Mouse (Mus musculus): ENCODE measurements around the gene Lrba. TPM values are rescaled to one million over a fixed set of nuclear protein-coding genes. Genes with fewer than 3 reads are reported as not detected.
A peak's percentile ranks its signal among the peaks of the same experiment; 100 is the strongest.

Gene Lrba
- polyA plus RNA-seq, 1 experiment from 2014 or later: 6.0 TPM

DNA sequence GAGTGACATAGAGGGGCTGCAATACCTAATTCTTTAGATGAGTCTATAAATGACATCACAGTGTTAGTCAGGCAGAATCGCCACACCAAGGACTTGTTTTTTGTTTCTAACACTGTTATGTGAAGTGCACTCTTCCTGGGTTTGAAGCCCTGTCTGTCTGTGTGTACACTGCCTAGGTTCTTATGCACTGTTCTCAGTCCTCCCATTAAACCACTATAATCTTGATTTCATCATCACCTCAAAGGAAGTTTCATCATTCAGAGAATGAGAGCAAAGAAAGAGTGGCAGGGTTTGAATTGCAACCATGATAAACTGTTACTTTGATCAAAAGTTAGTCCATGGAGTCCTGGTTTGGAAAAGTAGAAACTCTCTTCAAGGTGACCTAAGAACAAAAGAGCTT is 532.1 kb downstream of the Lrba start:
- Histone ChIP-seq H3K27me3 (ENCODE audit: insufficient read depth, low read length) (no peaks in the 10 kb centered on the region), H3K36me3 (ENCODE audit: insufficient read depth, low read length) (no peaks in the 10 kb centered on the region), H3K4me3 (ENCODE audit: low read length) (no peak overlapping the region), H3K9ac (replicated peaks; ENCODE audit: low read length) (no peak overlapping the region), H3K9me3 (ENCODE audit: low read length) (no peaks in the 10 kb centered on the region), H3K4me1 (ENCODE audit: insufficient read depth, low read length) (peaks cover 9% of the 10 kb centered on the region; the same call in 1 of the 2 replicates), H3K4me2 (replicated peaks; ENCODE audit: low read depth, low read length) (no peak overlapping the region), H3K27ac (ENCODE audit: low read length) (no peak overlapping the region)
- whole genome bisulfite sequencing: 86% methylated on average over 1 of the region's 1 CpGs
- ATAC-seq (ENCODE audit: low FRiP score, low TSS enrichment): no peak

GRCm38 (mm10) chr3:86758727-86759126 is 534.2 kb downstream of the Lrba start:
- WGBS: 75% methylated on average over 6 of the region's 6 CpGs
- no peaks in the 10 kb centered on the region for H3K27me3 ChIP-seq (ENCODE audit: insufficient read depth, low read length)
- H3K4me2 ChIP-seq (replicated peaks; ENCODE audit: low read depth, low read length): no peak overlapping the region
- H3K4me1 ChIP-seq (ENCODE audit: insufficient read depth, low read length): peaks cover 9% of the 10 kb centered on the region; the same call in 1 of the 2 replicates
- H3K36me3 ChIP-seq (ENCODE audit: insufficient read depth, low read length): no peaks in the 10 kb centered on the region
- no peak for ATAC-seq (ENCODE audit: low FRiP score, low TSS enrichment)
- H3K27ac ChIP-seq (ENCODE audit: low read length): no peak overlapping the region
- no peak overlapping the region for H3K9ac ChIP-seq (replicated peaks; ENCODE audit: low read length)
- H3K9me3 ChIP-seq (ENCODE audit: low read length): 0 out of 2 replicates have a peak, but pooled peaks cover 3% of the 10 kb centered on the region
- H3K4me3 ChIP-seq (ENCODE audit: low read length): no peak overlapping the region

DNA sequence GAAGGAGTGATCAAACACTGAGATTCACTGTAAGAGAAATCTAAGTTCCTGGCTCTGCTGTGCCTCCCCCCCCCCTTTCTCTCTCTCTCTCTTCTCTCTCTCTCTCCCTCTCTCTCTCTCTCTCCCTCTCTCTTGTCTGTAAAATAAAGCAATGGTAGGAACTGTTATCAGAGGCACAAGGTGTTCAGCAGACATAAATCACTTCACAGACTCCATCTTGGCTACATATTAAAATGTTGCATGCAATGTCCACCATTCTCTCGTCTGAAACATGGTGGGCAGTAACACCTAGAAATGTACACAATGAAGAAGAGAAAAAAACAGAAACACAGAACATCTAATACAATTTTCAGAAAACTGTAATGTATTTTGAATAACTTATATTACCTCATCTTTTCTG is 534.9 kb downstream of the Lrba start:
- Histone ChIP-seq H3K36me3 (ENCODE audit: insufficient read depth, low read length) (no peaks in the 10 kb centered on the region), H3K4me1 (ENCODE audit: insufficient read depth, low read length) (peaks cover 9% of the 10 kb centered on the region; the same call in 1 of the 2 replicates), H3K27ac (ENCODE audit: low read length) (no peak overlapping the region), H3K4me3 (ENCODE audit: low read length) (no peak overlapping the region), H3K9me3 (ENCODE audit: low read length) (0 out of 2 replicates have a peak, but pooled peaks cover 3% of the 10 kb centered on the region), H3K9ac (replicated peaks; ENCODE audit: low read length) (no peak overlapping the region), H3K4me2 (replicated peaks; ENCODE audit: low read depth, low read length) (no peak overlapping the region), H3K27me3 (ENCODE audit: insufficient read depth, low read length) (no peaks in the 10 kb centered on the region)
- ATAC-seq (ENCODE audit: low FRiP score, low TSS enrichment): no peak
- WGBS: 81% methylated on average over 1 of the region's 1 CpGs

DNA sequence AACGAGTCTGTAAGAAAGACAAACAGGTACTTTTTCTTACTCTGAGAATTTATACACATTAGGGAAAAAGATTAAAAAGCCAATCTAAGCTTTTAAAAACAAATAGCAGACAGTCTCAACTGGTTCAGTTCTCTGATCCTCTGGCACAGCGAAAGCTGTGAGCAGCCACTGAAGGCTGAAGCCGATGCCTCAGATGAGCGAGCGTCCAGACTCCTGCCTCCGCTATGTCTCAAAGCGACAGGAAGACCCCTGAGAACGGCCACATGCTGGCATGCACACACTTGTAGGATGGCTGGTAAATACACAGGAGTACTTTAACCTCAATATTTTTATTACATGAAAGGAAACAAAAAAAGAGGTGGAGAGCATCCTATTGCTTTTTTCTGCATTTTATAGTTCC is 535.4 kb downstream of the Lrba start:
- no peak for ATAC-seq (ENCODE audit: low FRiP score, low TSS enrichment)
- no peak overlapping the region for H3K27ac ChIP-seq (ENCODE audit: low read length)
- H3K27me3 ChIP-seq (ENCODE audit: insufficient read depth, low read length): no peaks in the 10 kb centered on the region
- no peaks in the 10 kb centered on the region for H3K36me3 ChIP-seq (ENCODE audit: insufficient read depth, low read length)
- peaks cover 5% of the 10 kb centered on the region; the same call in 1 of the 2 replicates for H3K4me1 ChIP-seq (ENCODE audit: insufficient read depth, low read length)
- H3K9ac ChIP-seq (replicated peaks; ENCODE audit: low read length): no peak overlapping the region
- 74% methylated on average over 8 of the region's 8 CpGs for WGBS
- H3K4me2 ChIP-seq (replicated peaks; ENCODE audit: low read depth, low read length): no peak overlapping the region
- no peak overlapping the region for H3K4me3 ChIP-seq (ENCODE audit: low read length)
- 0 out of 2 replicates have a peak, but pooled peaks cover 3% of the 10 kb centered on the region for H3K9me3 ChIP-seq (ENCODE audit: low read length)

DNA sequence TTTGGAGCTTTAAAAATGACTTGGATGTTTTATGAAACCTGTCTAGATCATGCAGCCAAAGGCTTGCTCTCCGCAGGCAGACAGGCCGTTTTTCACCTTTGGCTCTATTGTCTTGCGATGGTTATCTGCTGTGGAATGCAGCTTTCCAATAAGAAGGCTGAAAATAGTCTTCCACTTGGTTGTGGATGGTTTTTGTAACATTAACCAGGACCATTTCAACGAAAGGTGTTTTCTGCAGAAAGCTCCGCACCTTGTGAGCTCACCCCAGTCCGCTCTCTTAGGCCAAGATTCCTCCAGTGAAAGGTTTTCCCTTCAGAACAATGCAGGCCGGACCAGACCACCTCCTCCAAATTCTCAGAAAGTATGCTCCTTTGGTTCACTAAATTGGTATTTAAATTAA is 536.0 kb downstream of the Lrba start:
- no peak overlapping the region for H3K9ac ChIP-seq (replicated peaks; ENCODE audit: low read length)
- 80% methylated on average over 7 of the region's 7 CpGs for WGBS
- H3K4me3 ChIP-seq (ENCODE audit: low read length): no peak overlapping the region
- H3K36me3 ChIP-seq (ENCODE audit: insufficient read depth, low read length): no peaks in the 10 kb centered on the region
- ATAC-seq (ENCODE audit: low FRiP score, low TSS enrichment): no peak
- H3K4me1 ChIP-seq (ENCODE audit: insufficient read depth, low read length): no peaks in the 10 kb centered on the region
- H3K9me3 ChIP-seq (ENCODE audit: low read length): 0 out of 2 replicates have a peak, but pooled peaks cover 3% of the 10 kb centered on the region
- no peaks in the 10 kb centered on the region for H3K27me3 ChIP-seq (ENCODE audit: insufficient read depth, low read length)
- H3K27ac ChIP-seq (ENCODE audit: low read length): no peak overlapping the region
- H3K4me2 ChIP-seq (replicated peaks; ENCODE audit: low read depth, low read length): no peak overlapping the region

DNA sequence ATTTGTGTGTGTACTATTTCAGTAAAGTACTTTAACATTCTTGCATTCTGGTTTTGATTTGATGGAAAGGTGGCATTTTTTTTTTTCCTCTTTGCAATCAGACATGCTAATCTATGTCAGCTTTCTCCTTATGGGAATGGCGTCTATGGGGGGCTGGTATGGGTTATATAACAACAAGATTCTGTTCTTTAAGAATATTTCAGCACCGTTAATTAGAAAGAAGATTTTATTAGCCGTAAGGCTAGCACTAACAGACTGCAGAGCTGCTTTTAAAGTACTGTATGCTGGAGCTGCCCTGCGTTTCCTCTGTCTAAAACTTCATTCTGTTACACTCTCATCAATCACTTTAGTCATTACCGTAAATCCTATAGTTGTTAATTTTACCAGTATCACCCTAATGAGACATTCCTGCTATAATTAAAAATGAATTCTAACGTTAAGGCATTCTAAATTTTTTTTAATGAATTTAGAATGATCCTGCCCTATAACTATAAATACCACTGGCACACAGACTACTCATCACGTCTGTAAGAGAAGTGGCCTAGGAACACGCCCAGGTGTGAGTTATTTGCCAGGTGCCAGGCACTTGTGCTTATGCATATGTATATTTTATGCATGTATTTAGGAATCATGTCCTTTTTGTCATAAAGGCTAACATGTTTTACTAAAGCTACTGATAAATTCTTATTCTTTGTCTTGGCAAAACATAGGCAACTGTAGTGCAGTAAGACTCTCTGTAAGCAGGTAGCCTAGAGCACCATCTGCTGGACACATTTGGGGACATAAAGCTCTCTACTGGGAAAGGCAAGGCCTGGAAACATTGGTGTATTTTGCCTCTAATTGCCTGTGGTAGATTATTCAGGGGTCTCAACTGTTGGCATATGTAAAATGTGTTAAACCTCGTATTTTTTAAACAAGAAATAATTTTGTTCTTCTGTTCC is 536.9 kb downstream of the Lrba start:
- Histone ChIP-seq H3K9ac (replicated peaks; ENCODE audit: low read length) (no peak overlapping the region), H3K4me3 (ENCODE audit: low read length) (no peak overlapping the region), H3K4me2 (replicated peaks; ENCODE audit: low read depth, low read length) (no peak overlapping the region), H3K36me3 (ENCODE audit: insufficient read depth, low read length) (no peaks in the 10 kb centered on the region), H3K4me1 (ENCODE audit: insufficient read depth, low read length) (no peaks in the 10 kb centered on the region), H3K27ac (ENCODE audit: low read length) (no peak overlapping the region), H3K27me3 (ENCODE audit: insufficient read depth, low read length) (no peaks in the 10 kb centered on the region), H3K9me3 (ENCODE audit: low read length) (0 out of 2 replicates have a peak, but pooled peaks cover 3% of the 10 kb centered on the region)
- ATAC-seq (ENCODE audit: low FRiP score, low TSS enrichment): no peak
- WGBS: 64% methylated on average over 9 of the region's 9 CpGs

DNA sequence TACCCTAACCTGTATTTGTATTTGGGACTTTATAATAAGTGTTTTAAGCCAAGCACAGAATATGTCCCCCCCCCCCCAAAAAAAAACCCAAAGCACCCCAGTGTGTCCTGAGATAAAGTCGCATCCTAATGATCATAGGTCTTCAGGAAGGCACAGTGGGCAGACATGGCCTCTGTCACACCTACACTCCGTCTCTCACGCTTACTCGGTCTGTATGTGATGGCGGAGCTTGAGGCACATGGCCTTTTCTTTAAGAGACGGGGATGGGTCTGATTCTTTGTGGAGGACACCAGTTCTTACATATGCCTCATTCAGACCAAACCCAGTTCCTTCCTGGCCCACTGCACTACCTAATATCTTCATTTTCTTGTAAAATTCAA is 537.5 kb downstream of the Lrba start:
- Histone ChIP-seq H3K4me3 (ENCODE audit: low read length) (no peak overlapping the region), H3K36me3 (ENCODE audit: insufficient read depth, low read length) (no peaks in the 10 kb centered on the region), H3K9ac (replicated peaks; ENCODE audit: low read length) (no peak overlapping the region), H3K9me3 (ENCODE audit: low read length) (0 out of 2 replicates have a peak, but pooled peaks cover 3% of the 10 kb centered on the region), H3K4me2 (replicated peaks; ENCODE audit: low read depth, low read length) (no peak overlapping the region), H3K27me3 (ENCODE audit: insufficient read depth, low read length) (no peaks in the 10 kb centered on the region), H3K4me1 (ENCODE audit: insufficient read depth, low read length) (no peaks in the 10 kb centered on the region), H3K27ac (ENCODE audit: low read length) (no peak overlapping the region)
- WGBS: 87% methylated on average over 6 of the region's 6 CpGs
- no peak for ATAC-seq (ENCODE audit: low FRiP score, low TSS enrichment)

DNA sequence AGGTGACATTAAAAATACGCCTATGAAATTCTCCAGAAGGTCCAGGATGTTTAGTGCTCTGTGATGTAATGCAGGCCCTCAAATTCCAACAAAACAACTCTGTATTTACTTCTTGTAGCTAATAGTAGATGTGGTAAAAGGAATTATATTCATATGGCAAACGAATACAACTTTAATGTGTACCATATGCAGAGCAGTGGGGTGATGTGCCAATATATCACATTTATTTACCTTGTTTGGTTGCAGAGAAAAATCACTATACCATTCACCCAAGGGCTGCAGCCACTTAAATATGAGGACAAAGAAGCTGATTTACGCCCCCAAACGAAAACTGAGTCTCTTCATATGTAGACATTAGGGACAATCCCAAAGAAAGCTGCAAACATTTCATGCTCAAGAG is 538.0 kb downstream of the Lrba start:
- H3K9ac ChIP-seq (replicated peaks; ENCODE audit: low read length): no peak overlapping the region
- H3K4me1 ChIP-seq (ENCODE audit: insufficient read depth, low read length): no peaks in the 10 kb centered on the region
- 81% methylated on average over 4 of the region's 4 CpGs for WGBS
- 0 out of 2 replicates have a peak, but pooled peaks cover 3% of the 10 kb centered on the region for H3K9me3 ChIP-seq (ENCODE audit: low read length)
- no peaks in the 10 kb centered on the region for H3K36me3 ChIP-seq (ENCODE audit: insufficient read depth, low read length)
- H3K27me3 ChIP-seq (ENCODE audit: insufficient read depth, low read length): no peaks in the 10 kb centered on the region
- H3K4me3 ChIP-seq (ENCODE audit: low read length): no peak overlapping the region
- H3K27ac ChIP-seq (ENCODE audit: low read length): no peak overlapping the region
- ATAC-seq (ENCODE audit: low FRiP score, low TSS enrichment): no peak
- no peak overlapping the region for H3K4me2 ChIP-seq (replicated peaks; ENCODE audit: low read depth, low read length)

DNA sequence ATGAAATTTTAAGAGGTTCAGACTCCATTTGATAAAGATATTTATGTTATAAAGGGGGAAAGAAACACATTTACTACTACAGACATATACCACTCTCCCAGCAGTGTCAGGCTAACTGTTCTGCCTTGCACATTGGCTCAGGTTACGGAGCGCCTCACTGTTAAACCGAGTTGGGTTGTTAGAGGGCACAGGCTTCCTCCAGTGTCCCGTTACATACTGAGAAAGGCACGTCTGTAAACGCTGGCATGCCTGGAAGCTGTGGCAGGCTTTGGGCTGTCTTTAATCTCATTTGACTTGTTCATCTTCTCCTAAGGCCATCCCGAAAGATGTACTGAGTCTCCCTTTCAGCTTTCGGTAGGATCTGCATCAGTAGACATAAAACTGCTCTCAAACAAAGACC is 544.1 kb downstream of the Lrba start:
- H3K27ac ChIP-seq (ENCODE audit: low read length): no peak overlapping the region
- WGBS: 23% methylated on average over 8 of the region's 8 CpGs
- ATAC-seq (ENCODE audit: low FRiP score, low TSS enrichment): peak; percentile 74; the same call in 1 of the 2 replicates

GRCm38 (mm10) chr3:86768969-86769368 is 544.5 kb downstream of the Lrba start:
- no peak for ATAC-seq (ENCODE audit: low FRiP score, low TSS enrichment)
- Histone ChIP-seq H3K36me3 (ENCODE audit: insufficient read depth, low read length) (no peaks in the 10 kb centered on the region), H3K9me3 (ENCODE audit: low read length) (no peaks in the 10 kb centered on the region), H3K4me2 (replicated peaks; ENCODE audit: low read depth, low read length) (no peak overlapping the region), H3K4me1 (ENCODE audit: insufficient read depth, low read length) (0 out of 2 replicates have a peak, but pooled peaks cover 8% of the 10 kb centered on the region), H3K27me3 (ENCODE audit: insufficient read depth, low read length) (no peaks in the 10 kb centered on the region), H3K27ac (ENCODE audit: low read length) (no peak overlapping the region), H3K9ac (replicated peaks; ENCODE audit: low read length) (no peak overlapping the region), H3K4me3 (ENCODE audit: low read length) (no peak overlapping the region)
- 48% methylated on average over 6 of the region's 6 CpGs for WGBS

More for the DNA sequence above, 544.1 kb downstream of the Lrba start:
- no peak overlapping the region for H3K9ac ChIP-seq (replicated peaks; ENCODE audit: low read length)
- 0 out of 2 replicates have a peak, but pooled peaks cover 8% of the 10 kb centered on the region for H3K4me1 ChIP-seq (ENCODE audit: insufficient read depth, low read length)
- no peaks in the 10 kb centered on the region for H3K27me3 ChIP-seq (ENCODE audit: insufficient read depth, low read length)
- no peaks in the 10 kb centered on the region for H3K36me3 ChIP-seq (ENCODE audit: insufficient read depth, low read length)
- H3K4me2 ChIP-seq (replicated peaks; ENCODE audit: low read depth, low read length): no peak overlapping the region
- H3K4me3 ChIP-seq (ENCODE audit: low read length): no peak overlapping the region
- 0 out of 2 replicates have a peak, but pooled peaks cover 2% of the 10 kb centered on the region for H3K9me3 ChIP-seq (ENCODE audit: low read length)
